Mouse (Mus musculus) cortical plate, adult 2 months (tissue): ENCODE measurements around the gene Caskin2.

Source experiments
- CTCF ChIP-seq: fragments of 200-500 bp; IDR thresholded peaks from 2 replicates; pipeline ENCODE4 v1.5.1; 2011; ENCODE audit warnings: mild to moderate bottlenecking, control low read depth, low read length; ENCODE audit not compliant: insufficient read depth; ENCODE audit errors: extremely low read depth
- POLR2A ChIP-seq: fragments of 200-500 bp; IDR thresholded peaks from 2 replicates; pipeline ENCODE4 v1.6.1; 2011; ENCODE audit warnings: mild to moderate bottlenecking, low read length, control low read depth; ENCODE audit not compliant: insufficient read depth; ENCODE audit errors: extremely low read depth

DNA sequence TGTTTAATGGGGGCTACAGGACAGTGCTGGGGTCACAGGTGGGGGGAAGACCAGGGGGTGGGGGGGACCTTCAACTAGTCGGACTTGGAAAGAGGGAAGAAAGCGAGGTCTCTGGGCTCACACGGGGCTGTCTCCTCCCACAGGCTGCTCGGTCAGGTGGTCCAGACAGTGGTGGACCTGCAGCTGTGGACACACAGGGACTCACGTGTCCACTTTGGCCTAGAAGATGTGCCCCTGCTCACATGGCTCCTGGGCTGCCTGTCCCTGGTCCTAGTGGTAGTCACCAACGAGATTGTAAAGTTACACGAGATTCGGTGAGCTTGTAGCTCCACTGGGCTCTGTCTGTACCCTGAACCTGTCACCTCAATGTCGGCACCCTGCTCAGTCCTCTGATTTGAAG lies 15.8 kb downstream of the Caskin2 start:
- no peak for TF ChIP-seq POLR2A
- TF ChIP-seq CTCF, result no peak
